Mouse (Mus musculus) T-cell, adult 2 months (primary cell): Measurements from ENCODE around the gene Nup153.

ENCODE experiments used
- DNase-seq: peaks from one replicate; pipeline ENCODE4 v3.0.0; 2022; ENCODE audit warnings: low spot score

The Nup153 gene

DNA sequence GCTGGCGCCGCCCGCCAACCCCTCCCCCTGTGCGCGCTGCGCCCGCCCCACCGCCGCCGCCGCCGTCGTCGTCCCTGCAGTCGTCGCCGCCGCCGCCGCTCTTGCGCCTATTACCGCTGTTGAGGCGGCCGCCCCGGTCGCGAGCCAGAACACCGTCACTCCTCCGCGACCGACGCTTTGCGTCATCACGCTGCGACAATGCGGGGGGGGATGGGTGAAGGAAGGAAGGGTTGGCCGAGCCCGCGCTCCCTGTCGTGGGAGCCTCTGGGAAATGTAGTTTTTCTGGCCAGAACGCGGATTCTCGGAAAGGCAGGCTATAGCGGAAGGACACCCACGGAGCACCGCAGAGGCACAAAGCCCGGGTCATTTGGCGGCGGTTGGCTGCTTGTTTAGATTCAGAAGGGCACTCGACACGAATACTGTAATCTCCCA, at the start of gene Nup153:
Gene Nup153, minus strand, starts transcription at position 104 of the 432 bp plus-strand sequence.
- peak; percentile 99 for DNase-seq

DNA sequence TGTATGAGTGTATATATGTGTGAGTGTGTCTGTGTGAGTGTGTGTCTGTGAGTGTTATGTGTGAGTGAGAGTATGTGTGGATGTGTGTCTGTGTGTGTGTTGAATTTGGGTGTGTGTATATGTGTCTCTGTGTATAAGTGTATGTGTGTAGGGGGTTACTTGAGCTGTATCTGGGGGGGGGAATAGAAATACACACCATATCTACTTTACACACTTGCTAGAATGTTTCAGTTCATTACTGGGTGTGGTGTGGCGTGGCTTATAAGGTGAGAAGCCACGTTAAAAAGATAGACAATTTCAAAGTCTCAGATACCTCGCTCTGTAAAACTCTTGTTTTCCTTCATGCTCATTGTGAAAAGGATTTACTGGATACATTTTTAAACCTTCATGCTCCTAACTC, 49.7 kb upstream of the Nup153 start:
- no peak for DNase-seq

DNA sequence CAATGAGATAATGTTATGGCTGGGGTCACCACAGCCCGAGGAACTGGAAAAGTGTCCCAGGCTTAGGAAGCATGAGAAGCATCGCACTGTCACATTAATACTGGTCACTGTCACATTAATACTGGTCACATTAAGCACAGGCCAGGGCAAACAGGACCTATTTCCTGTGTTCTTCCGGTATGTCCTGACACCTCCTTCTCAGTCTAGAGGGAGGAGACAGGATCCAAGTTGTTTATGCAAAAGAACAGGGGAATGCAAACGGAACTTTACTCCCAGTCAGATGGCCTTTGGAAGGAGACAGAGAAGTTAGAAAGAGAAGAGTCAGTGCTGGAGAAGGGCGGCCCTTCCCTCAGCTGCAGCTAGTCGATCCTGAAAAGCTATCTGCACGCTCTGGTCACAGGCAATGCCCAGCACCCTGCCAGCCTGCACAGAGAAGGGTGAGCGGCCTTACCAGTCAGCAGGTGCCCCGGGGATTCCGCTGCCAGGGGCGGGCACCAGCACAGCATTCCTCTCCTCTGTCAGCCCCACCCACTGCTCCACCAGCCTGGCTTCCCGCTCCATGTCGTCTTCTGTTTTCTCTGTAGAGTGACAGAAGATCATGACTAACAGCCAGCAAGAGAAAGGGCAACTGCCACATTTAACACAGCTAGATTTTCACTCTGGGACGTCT, 49.0 kb upstream of the Nup153 start:
- no peak for DNase-seq

DNA sequence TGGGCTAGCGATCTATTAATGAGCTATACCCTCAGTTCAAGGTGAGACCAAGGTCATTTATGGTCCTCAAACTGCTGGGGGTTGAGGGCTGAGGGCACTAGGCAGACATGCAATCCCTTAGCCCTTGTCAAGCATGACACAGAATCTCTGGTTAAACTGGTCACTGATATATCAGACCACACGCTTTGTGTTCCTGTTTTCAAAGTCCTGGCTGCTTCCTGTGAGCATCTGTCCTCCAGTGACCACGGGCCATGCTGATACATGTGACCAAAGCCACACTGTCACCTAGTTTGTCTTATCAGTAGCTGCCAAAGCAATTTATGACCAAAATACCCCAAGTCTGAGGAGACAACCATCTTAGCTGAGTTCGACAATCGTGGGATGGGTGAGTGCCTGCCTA, 47.3 kb upstream of the Nup153 start:
- DNase-seq: no peak

DNA sequence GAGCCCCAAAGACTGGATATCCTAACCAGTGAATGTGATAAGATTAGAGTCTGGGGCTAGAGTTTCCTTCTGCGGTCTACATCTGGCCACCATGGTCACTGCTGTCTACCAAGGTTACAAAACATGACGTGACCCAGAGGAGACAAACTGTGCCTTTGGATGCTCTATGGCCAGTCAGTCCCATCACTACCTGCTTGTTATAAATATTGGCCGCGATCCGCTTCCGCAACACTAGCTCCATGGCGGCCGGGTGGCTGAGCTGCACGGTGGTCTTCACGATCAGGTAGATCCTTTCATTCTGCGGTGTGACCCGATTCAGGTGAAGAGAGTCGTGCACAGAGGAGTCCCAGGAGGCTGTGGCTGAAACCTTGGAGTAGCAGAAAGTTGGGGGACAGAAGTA, 44.8 kb upstream of the Nup153 start:
- no peak for DNase-seq

- no peak for DNase-seq
Observed at GRCm38 (mm10) chr13:46765361-46765760, 37.6 kb upstream of the Nup153 start.

DNA sequence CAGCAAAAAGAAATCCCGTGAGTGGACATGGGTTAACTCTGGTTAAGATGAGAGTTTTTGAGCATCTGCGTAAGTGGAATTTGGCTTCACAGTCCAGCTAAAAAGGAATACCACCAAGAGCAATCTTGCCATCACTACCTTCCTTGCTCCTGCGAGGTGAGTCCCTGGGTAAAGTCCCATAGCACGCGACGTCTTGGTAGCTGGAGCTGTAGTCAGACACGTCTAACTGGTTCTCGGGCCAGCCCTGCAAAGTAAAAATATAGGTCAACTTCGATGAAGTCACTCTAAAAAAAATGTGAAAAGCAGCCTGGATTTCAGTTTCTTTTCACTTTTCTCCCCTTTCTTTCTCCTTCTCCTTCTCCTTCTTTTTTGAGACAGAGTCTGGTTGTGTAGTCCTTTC, 35.5 kb upstream of the Nup153 start:
- DNase-seq: no peak

GRCm38 (mm10) chr13:46760921-46761320, 33.2 kb upstream of the Nup153 start:
- DNase-seq: no peak

DNA sequence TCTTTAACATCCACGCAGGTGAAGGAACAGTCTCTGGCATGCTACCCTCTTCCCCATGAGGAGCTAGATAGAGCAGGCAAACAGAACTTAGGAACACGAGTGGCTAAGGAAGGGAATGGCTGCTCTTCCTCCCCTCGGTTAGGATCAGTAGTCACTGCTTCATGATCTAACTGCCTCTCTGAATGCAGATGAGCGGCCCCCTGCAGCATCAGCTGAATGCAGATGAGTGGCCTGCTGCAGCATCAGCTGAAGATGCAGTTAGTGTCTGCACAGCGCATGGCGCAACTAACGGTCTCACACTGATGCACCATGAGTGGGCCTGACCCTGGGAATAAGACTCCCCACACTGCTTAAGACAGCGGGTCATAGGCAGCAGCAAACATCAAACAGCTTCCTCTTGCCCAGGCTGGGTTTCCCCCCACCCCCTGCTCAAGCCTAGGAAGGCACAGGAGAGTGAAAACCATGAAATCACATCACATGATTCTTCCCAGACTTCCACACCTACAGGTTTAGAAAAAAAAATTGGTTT, 31.6 kb upstream of the Nup153 start:
- DNase-seq: no peak

DNA sequence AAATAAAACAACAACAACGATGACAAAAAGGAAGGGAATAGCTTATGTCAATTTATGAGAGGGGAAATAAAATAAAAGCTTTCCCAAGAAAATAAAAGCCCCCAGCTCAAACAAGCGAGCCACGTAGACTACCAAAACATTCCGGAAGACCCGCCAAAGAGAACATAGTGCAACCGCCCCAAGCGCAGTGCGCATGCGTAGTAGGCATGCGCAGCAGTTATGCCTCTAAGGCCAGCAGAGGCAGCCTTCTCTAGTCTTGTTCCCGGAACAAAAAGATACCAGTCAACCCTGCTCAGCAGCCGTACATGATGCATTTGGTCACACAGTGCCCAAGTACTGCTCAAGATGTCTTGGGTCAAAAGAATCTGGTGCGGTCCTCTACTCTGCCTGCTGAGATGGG, 30.9 kb upstream of the Nup153 start:
- no peak for DNase-seq

DNA sequence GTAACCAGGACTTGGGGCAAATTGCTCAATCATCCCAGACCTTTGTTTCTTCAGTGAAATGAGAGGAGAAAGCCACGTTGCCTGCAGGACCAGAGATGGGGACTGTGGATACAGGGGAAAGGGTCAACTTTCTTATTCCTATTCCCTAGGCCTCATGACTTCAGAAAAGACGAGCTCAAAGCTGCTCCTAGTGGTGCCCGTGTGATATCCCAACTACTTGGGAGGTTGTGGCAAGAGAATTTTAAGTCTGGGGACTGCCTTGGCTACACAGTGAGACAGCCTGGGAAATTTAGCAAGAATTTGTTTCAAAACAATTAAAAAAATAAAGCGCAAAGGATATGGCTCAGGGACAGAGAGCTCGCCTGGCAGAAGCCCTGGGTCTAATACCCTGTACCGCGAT, 30.2 kb upstream of the Nup153 start:
- DNase-seq: no peak

DNA sequence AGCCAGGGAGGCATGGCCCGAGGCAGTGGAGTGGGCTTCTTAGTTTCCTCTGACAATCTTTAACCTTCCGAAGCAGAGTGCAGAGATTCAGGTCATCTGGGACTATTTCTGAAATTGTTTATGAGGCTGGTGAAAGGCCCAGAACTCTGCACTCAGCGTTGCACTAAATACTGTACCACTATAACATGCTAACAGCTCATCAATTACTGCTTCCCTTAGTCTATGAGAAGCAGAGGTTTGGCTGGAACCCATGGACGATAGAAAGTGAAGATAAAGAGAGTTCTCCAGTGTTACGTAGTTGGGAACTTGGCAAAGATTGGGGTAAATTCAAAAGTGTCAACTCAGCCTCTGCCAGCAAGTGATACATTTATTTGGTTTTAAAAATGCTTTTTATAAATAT, 25.6 kb upstream of the Nup153 start:
- no peak for DNase-seq

DNA sequence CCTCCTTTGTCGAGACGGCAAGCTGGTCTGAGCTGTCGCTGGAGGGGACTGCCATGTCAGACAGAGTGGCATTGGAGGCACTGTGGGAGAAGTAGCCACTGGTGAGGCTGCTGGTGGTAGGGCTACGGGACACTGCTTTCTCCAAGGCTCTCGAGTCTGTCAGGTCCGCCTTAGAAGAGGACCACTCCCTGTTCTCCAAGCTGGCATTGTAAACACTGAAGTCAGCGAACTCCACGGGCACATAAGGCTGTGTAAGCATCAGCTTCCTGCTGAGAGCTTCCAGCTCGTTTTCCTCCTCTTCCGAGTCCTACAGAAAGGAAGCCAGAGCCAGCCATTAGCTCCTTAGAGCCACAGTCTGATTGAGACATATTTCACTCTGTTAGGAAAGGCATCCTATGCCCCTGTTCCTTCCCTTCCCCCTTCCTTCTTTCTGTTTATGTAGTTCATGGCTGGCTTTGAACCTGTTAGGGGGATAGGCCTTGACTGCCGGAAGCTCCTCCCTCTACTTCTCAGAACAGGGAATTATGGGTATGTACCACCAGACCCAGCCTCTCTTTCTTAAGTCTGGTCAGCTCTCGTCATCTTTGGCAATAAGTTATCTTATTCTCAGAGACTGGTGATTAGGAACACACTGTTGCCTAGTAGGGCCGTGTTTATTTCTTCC, 25.0 kb upstream of the Nup153 start:
- DNase-seq: no peak

DNA sequence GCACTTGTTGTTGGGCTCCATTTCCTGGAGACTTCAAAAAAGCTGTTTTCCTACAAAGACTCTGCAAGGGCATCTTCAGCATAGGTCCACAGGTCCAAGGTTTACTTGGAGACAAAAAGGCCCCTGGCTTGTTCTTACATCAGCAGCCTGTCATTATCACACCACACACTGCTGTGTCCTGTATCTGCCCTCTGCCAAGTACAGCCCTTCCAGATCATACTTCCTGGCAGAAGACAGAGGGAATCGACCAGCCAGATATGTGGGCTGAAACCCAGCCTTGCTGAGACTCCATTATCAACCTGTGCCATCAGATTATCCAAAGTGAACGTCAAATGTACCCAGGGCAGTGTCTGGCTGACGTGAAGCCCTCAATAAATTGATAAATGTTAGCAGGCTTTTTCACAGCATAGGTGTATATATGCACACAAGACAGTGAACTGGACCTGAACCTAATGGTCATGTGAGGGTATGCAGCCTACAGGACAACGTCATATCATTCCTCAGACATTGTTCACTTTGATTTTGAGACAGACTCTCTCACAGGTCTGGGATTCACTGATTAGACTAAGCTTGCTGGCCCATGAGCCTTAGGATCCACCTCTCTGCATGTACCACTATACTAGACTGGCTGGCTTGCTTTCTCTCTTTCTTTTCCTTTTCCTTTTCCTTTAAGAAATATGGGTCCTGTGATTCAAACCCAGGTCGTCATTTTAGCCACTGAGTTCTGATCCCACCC, 20.6 kb upstream of the Nup153 start:
- DNase-seq: no peak

GRCm38 (mm10) chr13:46743821-46744220, 16.1 kb upstream of the Nup153 start:
- no peak for DNase-seq

DNA sequence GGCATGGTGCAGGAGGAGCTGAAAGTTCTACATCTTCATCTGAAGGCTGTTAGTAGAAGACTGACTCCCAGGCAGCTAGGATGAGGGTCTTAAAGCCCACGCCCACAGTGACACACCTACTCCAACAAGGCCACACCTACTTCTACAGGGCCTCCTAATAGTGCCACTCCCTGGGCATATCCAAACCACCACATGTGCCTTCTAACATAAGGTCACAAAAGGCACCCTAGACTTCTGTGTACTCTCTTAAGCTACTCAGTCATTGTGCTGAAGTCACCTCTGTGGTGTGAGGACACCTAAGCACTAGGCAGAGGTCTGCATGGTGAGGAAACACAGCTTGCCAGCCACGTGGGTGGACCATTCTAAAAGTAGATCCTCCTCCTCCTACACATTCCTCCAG, 14.6 kb upstream of the Nup153 start:
- no peak for DNase-seq

DNA sequence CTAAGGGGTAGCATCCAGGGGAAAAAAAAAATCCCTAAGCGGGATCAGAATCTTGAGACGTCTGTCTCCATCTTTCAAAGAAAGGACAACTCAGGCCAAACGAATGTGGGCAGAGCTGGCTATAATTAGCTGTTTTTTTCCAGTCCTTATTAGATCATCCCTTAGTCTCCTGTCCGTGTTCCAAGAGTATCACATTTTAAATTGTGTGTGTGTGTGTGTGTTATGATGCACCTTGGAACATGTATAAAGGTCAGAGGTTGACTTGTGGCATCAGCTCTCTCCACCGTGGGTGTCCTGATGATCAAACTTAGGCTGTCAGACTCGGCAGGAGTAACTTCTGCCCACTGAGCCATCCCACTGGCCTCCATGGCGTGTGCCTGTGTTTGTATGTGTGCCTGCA, 11.7 kb upstream of the Nup153 start:
- no peak for DNase-seq

DNA sequence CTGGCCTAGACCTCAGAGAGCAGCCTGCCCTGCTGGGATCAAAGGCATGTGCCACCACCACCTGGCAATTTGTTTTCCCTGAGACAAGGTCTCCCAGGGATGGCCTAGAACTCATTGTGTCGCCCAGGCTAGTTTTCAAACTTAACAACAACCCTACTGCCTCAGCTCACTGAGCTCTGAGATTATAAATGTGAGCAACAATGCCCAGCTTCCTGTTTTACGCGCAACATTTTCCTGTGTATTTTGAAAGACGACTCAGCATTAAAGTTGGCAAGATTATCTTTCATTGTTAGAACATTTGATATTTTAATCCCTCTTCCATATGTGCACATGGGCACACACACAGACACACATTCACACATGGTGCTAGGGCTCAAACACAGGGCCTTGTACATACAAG, 9.7 kb upstream of the Nup153 start:
- DNase-seq: peak; percentile 21

- peak; percentile 74 for DNase-seq
Observed at GRCm38 (mm10) chr13:46736479-46736865, 8.7 kb upstream of the Nup153 start.

DNA sequence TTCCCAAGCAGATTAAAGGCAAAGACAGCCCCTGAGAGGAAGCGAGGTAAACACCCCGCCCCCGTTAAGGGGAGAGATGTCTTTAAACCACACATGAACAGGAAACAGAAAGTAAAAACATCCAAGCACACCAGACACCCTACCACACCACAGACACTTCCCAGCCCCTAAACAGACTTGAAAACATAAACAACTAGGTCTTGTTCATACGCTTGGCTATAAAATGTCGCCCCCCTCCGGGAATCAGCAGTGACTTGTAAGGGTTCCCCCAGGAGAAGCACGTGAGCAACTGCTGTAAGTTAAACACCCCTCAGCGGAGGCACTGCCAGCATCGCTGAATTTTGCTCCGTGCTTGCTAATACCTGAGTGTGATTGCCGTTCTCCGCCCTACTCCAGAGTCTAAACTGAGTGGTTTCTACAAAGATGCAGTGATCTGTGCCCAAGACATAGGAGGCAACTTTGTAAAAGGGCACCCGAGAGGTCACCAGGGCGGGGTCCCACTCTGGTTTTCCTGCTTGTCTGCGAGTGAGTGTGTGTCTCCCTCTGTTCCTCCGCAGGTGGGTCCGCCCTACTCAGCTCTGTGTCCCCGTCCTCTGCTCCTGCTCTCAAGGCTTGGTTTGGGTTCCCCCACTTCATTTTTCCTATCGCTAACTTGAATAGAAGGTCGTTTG, 8.2 kb upstream of the Nup153 start:
- DNase-seq: peak; percentile 90

GRCm38 (mm10) chr13:46735219-46735807, 7.6 kb upstream of the Nup153 start:
- DNase-seq: no peak

- no peak for DNase-seq
Observed at GRCm38 (mm10) chr13:46729998-46730397, 2.3 kb upstream of the Nup153 start.
